In genomic region chr7:80024521-80025390, GRCm38 (mm10) we compare ENCODE assay signal across 8 mouse cellular contexts. TPM values are rescaled to one million over a fixed set of nuclear protein-coding genes. Genes with fewer than 3 reads are reported as not detected.
DNase-seq lines count a peak whose midpoint lies in the region; ATAC-seq lines count a peak whose summit lies in the region.

Zfp710 (plus strand) TSS chr7:80024814.

- DNase-seq in 3134 (ENCODE audit: extremely low read depth, insufficient read length, low spot score), result peak; percentile 90
- peak; percentile 89 for DNase-seq in adrenal gland, postnatal 25 days
- DNase-seq in heart, adult 9 months (ENCODE audit: low spot score in 2 of 2), result peak; percentile 93
- peak; percentile 81 for DNase-seq in liver, embryonic 11.5 days (ENCODE audit: low spot score)
- peak; percentile 73 to 86 for DNase-seq in spleen, postnatal 4 days (ENCODE audit: low spot score in 2 of 2)

- 0% methylated on average over 42 of the region's 42 CpGs for WGBS in kidney, embryonic 14.5 days
- WGBS in liver, embryonic 11.5 days, result 3% methylated on average over 42 of the region's 42 CpGs

- no peaks in the 10 kb centered on the region; the same call in 1 of the 2 replicates for H3K36me3 ChIP-seq in kidney, embryonic 14.5 days (ENCODE audit: control insufficient read depth, insufficient read depth, low read length)
- H3K36me3 ChIP-seq in liver, embryonic 11.5 days (ENCODE audit: control insufficient read depth, insufficient read depth, low read length), result no peaks in the 10 kb centered on the region

- no peaks in the 10 kb centered on the region for H3K27me3 ChIP-seq in kidney, embryonic 14.5 days (ENCODE audit: control insufficient read depth, insufficient read depth, low read length)
- no peaks in the 10 kb centered on the region for H3K27me3 ChIP-seq in liver, embryonic 11.5 days (replicated peaks; ENCODE audit: control insufficient read depth, insufficient read depth, low read length)

- H3K4me1 ChIP-seq in kidney, embryonic 14.5 days (ENCODE audit: control insufficient read depth, insufficient read depth, low read length), result peaks cover 18% of the 10 kb centered on the region
- peaks cover 21% of the 10 kb centered on the region for H3K4me1 ChIP-seq in liver, embryonic 11.5 days (replicated peaks; ENCODE audit: control insufficient read depth, insufficient read depth, low read length)

- peak within 1 kb of the TSS; percentile 90 for H3K4me2 ChIP-seq in kidney, embryonic 14.5 days (replicated peaks; ENCODE audit: low read depth, low read length)
- H3K4me2 ChIP-seq in liver, embryonic 11.5 days, result peak within 1 kb of the TSS; percentile 98

- H3K9ac ChIP-seq in kidney, embryonic 14.5 days (ENCODE audit: low read depth, low read length), result peak within 1 kb of the TSS; percentile 96
- peak within 1 kb of the TSS; percentile 93 for H3K9ac ChIP-seq in liver, embryonic 11.5 days (ENCODE audit: low read depth, low read length)

- peak within 1 kb of the TSS; percentile 98 for H3K27ac ChIP-seq in kidney, embryonic 14.5 days (ENCODE audit: low read depth, low read length)
- peak within 1 kb of the TSS; percentile 95 for H3K27ac ChIP-seq in liver, embryonic 11.5 days (ENCODE audit: low read depth, low read length)

- peak; percentile 28; the same call in 1 of the 2 replicates for ATAC-seq in erythroblast, adult 5-6 weeks (replicated peaks; ENCODE audit: low FRiP score, poor library complexity, severe bottlenecking)
- peak; percentile 84 for ATAC-seq in kidney, embryonic 14.5 days (ENCODE audit: low FRiP score, low TSS enrichment)
- peak; percentile 75 for ATAC-seq in liver, embryonic 11.5 days (replicated peaks; ENCODE audit: low FRiP score)
- peak; percentile 71 for ATAC-seq in monocyte, adult 5-6 weeks (replicated peaks; ENCODE audit: insufficient number of reproducible peaks, low FRiP score, low TSS enrichment, poor library complexity, severe bottlenecking)

- H3K4me3 ChIP-seq in kidney, embryonic 14.5 days (ENCODE audit: low read length), result peak within 1 kb of the TSS; percentile 86
- H3K4me3 ChIP-seq in liver, embryonic 11.5 days (ENCODE audit: low read depth, low read length), result peak within 1 kb of the TSS; percentile 90

- H3K9me3 ChIP-seq in kidney, embryonic 14.5 days (ENCODE audit: control insufficient read depth, low read length), result no peaks in the 10 kb centered on the region
- H3K9me3 ChIP-seq in liver, embryonic 11.5 days (ENCODE audit: control insufficient read depth, low read length), result no peaks in the 10 kb centered on the region

RNA-seq across cellular contexts. Expression of gene Zfp710, which starts in this region (rescaled TPM):
- 18.5 and 21.4 TPM in 2 replicates for total RNA-seq in adrenal gland, postnatal 25 days (2021)
- total RNA-seq in erythroblast, adult 5-6 weeks (2015; ENCODE audit: low replicate concordance), result 6.9 and 8.8 TPM in 2 replicates
- 5.1 and 6.0 TPM in 2 replicates for total RNA-seq in erythroblast, adult 5-6 weeks (2017; ENCODE audit: low replicate concordance)
- polyA plus RNA-seq in kidney, embryonic 14.5 days (2014; fragmentation: Nextera tagmentation; extraction: Ambion mirVana), result 23.6 and 25.7 TPM in 2 replicates
- polyA plus RNA-seq in liver, embryonic 11.5 days (2014; fragmentation: Nextera tagmentation; extraction: Ambion mirVana), result 10.8 and 11.8 TPM in 2 replicates
- total RNA-seq in monocyte, adult 5-6 weeks (2017), result 55.9 to 77.3 TPM (median 60.7 TPM) in 3 replicates

Comparison
In these comparisons a context has a peak if more than half of its experiments do, and no peak if none do; other contexts are left out.
1. Peak in every context shown above with its lines: DNase-seq, ATAC-seq, H3K4me3 ChIP-seq and H3K27ac ChIP-seq.
2. ATAC-seq: peak in every context shown above with its lines; median percentile 84 in kidney, embryonic 14.5 days; 75 in liver, embryonic 11.5 days; 71 in monocyte, adult 5-6 weeks; 28 in erythroblast, adult 5-6 weeks.